Mouse (Mus musculus) intestine, postnatal 0 days (tissue): ENCODE data around the gene Mfsd4b1. TPM values are rescaled to one million over a fixed set of nuclear protein-coding genes. Genes with fewer than 3 reads are reported as not detected.

ENCODE experiments used
- ATAC-seq: fragments of 200-750 bp; cut with Nextera tagmentation; 2 replicates; pipeline ENCODE4 v1.8.0; 2017; ENCODE audit warnings: mild to moderate bottlenecking, moderate TSS enrichment, moderate library complexity
- H3K27ac ChIP-seq: fragments of 300-500 bp; sonication (generic); 2 replicates; pipeline ENCODE4 v1.5.1; 2014; ENCODE audit warnings: mild to moderate bottlenecking, low read depth, low read length, moderate library complexity
- H3K27me3 ChIP-seq: fragments of 300-500 bp; sonication (generic); replicated peaks from 2 replicates; pipeline ENCODE4 v1.6.1; 2014; ENCODE audit warnings: low read length, mixed read lengths; ENCODE audit not compliant: control insufficient read depth, insufficient read depth
- H3K36me3 ChIP-seq: fragments of 300-500 bp; sonication (generic); 2 replicates; pipeline ENCODE4 v1.6.1; 2014; ENCODE audit warnings: mild to moderate bottlenecking, moderate library complexity; ENCODE audit not compliant: control insufficient read depth, insufficient read depth
- H3K4me1 ChIP-seq: fragments of 300-500 bp; sonication (generic); replicated peaks from 2 replicates; pipeline ENCODE4 v1.6.1; 2014; ENCODE audit warnings: antibody characterized with exemption, low read length, mixed read lengths; ENCODE audit not compliant: control insufficient read depth, insufficient read depth
- H3K4me2 ChIP-seq: fragments of 300-500 bp; sonication (generic); replicated peaks from 2 replicates; pipeline ENCODE4 v1.6.1; 2014; ENCODE audit warnings: low read depth, mild to moderate bottlenecking, moderate library complexity
- H3K4me3 ChIP-seq: fragments of 300-500 bp; sonication (generic); 2 replicates; pipeline ENCODE4 v1.5.1; 2014; ENCODE audit warnings: low read depth, low read length
- H3K9ac ChIP-seq: fragments of 300-500 bp; sonication (generic); 2 replicates; pipeline ENCODE4 v1.6.1; 2014; ENCODE audit warnings: mild to moderate bottlenecking, low read depth, low read length
- H3K9me3 ChIP-seq: fragments of 300-500 bp; sonication (generic); 2 replicates; pipeline ENCODE4 v1.6.1; 2016; ENCODE audit warnings: mixed run types; ENCODE audit not compliant: control insufficient read depth
- CTCF ChIP-seq: sonication (generic); IDR thresholded peaks from 2 replicates; pipeline ENCODE4 v1.5.1; 2016; ENCODE audit warnings: low read depth, mild to moderate bottlenecking, control low read depth, antibody characterized with exemption, moderate library complexity
- WGBS: fragments of 180-500 bp; shearing (Covaris S2); extraction: QIAGEN DNeasy Blood & Tissue Kit; methylation state at CpG from one replicate; pipeline ENCODE4 v1.1.7; 2014; 5-methylcytosine and 5-hydroxymethylcytosine counted together
- polyA plus RNA-seq: library from polyadenylated mRNA; unstranded; fragments of >200 nt; fragmentation: Nextera tagmentation; extraction: Ambion mirVana; gene quantifications from 2 replicates; pipeline ENCODE4 v1.2.1, GENCODE M21; 2015

The Mfsd4b1 gene
- polyA plus RNA-seq, 1 experiment from 2014 or later, result 8.4 TPM

- Histone ChIP-seq H3K36me3 (no peaks in the 10 kb centered on the region), H3K9ac (no peak within 1 kb of the TSS), H3K9me3 (no peaks in the 10 kb centered on the region), H3K27ac (no peak within 1 kb of the TSS), H3K4me1 (no peaks in the 10 kb centered on the region), H3K4me3 (no peak within 1 kb of the TSS), H3K4me2 (no peak within 1 kb of the TSS), H3K27me3 (no peaks in the 10 kb centered on the region)
- TF ChIP-seq CTCF, result no peak
- WGBS, result 78% methylated on average over 12 of the region's 12 CpGs
- ATAC-seq, result no peak
Measured at GRCm38 (mm10) chr10:39986466-39986865, 38.6 kb downstream of the Mfsd4b1 start, which contains the start of gene Mfsd4b5. Mfsd4b5 (minus strand) TSS chr10:39986646.

GRCm38 (mm10) chr10:39982604-39983003 lies 42.5 kb downstream of the Mfsd4b1 start:
- no peak; the same call in 1 of the 2 replicates for ATAC-seq
- H3K4me2 ChIP-seq, result no peak overlapping the region
- no peaks in the 10 kb centered on the region for H3K27me3 ChIP-seq
- no peak overlapping the region for H3K4me3 ChIP-seq
- H3K4me1 ChIP-seq, result no peaks in the 10 kb centered on the region
- no peak for TF ChIP-seq CTCF
- peaks cover 7% of the 10 kb centered on the region; the same call in 1 of the 2 replicates for H3K9me3 ChIP-seq
- no peak overlapping the region for H3K9ac ChIP-seq
- WGBS, result 49% methylated on average over 5 of the region's 5 CpGs
- H3K36me3 ChIP-seq, result no peaks in the 10 kb centered on the region
- H3K27ac ChIP-seq, result no peak overlapping the region

- H3K9me3 ChIP-seq, result peaks cover 8% of the 10 kb centered on the region
- H3K36me3 ChIP-seq, result no peaks in the 10 kb centered on the region
- H3K9ac ChIP-seq, result no peak overlapping the region
- ATAC-seq, result no peak
- H3K4me3 ChIP-seq, result no peak overlapping the region
- TF ChIP-seq CTCF, result no peak
- no peaks in the 10 kb centered on the region for H3K4me1 ChIP-seq
- 100% methylated on average over 1 of the region's 1 CpGs for WGBS
- no peak overlapping the region for H3K4me2 ChIP-seq
- H3K27ac ChIP-seq, result no peak overlapping the region
- no peaks in the 10 kb centered on the region for H3K27me3 ChIP-seq
Measured at GRCm38 (mm10) chr10:39978231-39978630, 46.8 kb downstream of the Mfsd4b1 start.

- H3K36me3 ChIP-seq, result no peaks in the 10 kb centered on the region
- no peak for TF ChIP-seq CTCF
- H3K4me1 ChIP-seq, result no peaks in the 10 kb centered on the region
- H3K4me3 ChIP-seq, result no peak overlapping the region
- no peaks in the 10 kb centered on the region for H3K27me3 ChIP-seq
- no peak overlapping the region for H3K27ac ChIP-seq
- H3K4me2 ChIP-seq, result no peak overlapping the region
- H3K9ac ChIP-seq, result no peak overlapping the region
- ATAC-seq, result no peak
- 80% methylated on average over 4 of the region's 4 CpGs for WGBS
- peaks cover 8% of the 10 kb centered on the region for H3K9me3 ChIP-seq
Measured at GRCm38 (mm10) chr10:39977346-39977745, 47.7 kb downstream of the Mfsd4b1 start.

- Histone ChIP-seq H3K27me3 (no peaks in the 10 kb centered on the region), H3K4me3 (no peak overlapping the region), H3K9me3 (peaks cover 8% of the 10 kb centered on the region), H3K36me3 (no peaks in the 10 kb centered on the region), H3K4me1 (no peaks in the 10 kb centered on the region), H3K4me2 (no peak overlapping the region), H3K9ac (no peak overlapping the region), H3K27ac (no peak overlapping the region)
- TF ChIP-seq CTCF, result no peak
- no peak for ATAC-seq
- 52% methylated on average over 2 of the region's 2 CpGs for WGBS
Measured at GRCm38 (mm10) chr10:39975771-39976170, 49.3 kb downstream of the Mfsd4b1 start.

GRCm38 (mm10) chr10:39974982-39975381 lies 50.1 kb downstream of the Mfsd4b1 start:
- Histone ChIP-seq H3K4me3 (no peak overlapping the region), H3K27ac (no peak overlapping the region), H3K4me2 (no peak overlapping the region), H3K27me3 (no peaks in the 10 kb centered on the region), H3K36me3 (no peaks in the 10 kb centered on the region), H3K9me3 (peaks cover 8% of the 10 kb centered on the region), H3K4me1 (no peaks in the 10 kb centered on the region), H3K9ac (no peak overlapping the region)
- ATAC-seq, result no peak
- WGBS, result 67% methylated on average over 11 of the region's 11 CpGs
- no peak for TF ChIP-seq CTCF

- Histone ChIP-seq H3K27me3 (no peaks in the 10 kb centered on the region), H3K4me2 (no peak overlapping the region), H3K27ac (no peak overlapping the region), H3K4me3 (no peak overlapping the region), H3K4me1 (no peaks in the 10 kb centered on the region), H3K9me3 (no peaks in the 10 kb centered on the region), H3K9ac (no peak overlapping the region), H3K36me3 (no peaks in the 10 kb centered on the region)
- 78% methylated on average over 3 of the region's 3 CpGs for WGBS
- no peak for TF ChIP-seq CTCF
- no peak for ATAC-seq
Measured at GRCm38 (mm10) chr10:39967512-39967911, 57.6 kb downstream of the Mfsd4b1 start.
